Mouse (Mus musculus) intestine, embryonic 14.5 days (tissue): ENCODE results near the gene Sik1. TPM values are rescaled to one million over a fixed set of nuclear protein-coding genes. Genes with fewer than 3 reads are reported as not detected.

ENCODE experiments used
- ATAC-seq: fragments of 200-750 bp; cut with Nextera tagmentation; replicated peaks from 2 replicates; pipeline ENCODE4 v1.8.0; 2017; ENCODE audit warnings: low read depth, moderate number of reproducible peaks, moderate TSS enrichment, moderate library complexity; ENCODE audit not compliant: low FRiP score, low TSS enrichment
- DNase-seq: peaks from one replicate; pipeline ENCODE4 v3.0.0-alpha.2; 2018; ENCODE audit warnings: low spot score
- H3K27ac ChIP-seq: fragments of 300-500 bp; sonication (generic); 2 replicates; pipeline ENCODE4 v1.5.1; 2014; ENCODE audit warnings: low read depth, mild to moderate bottlenecking, control low read depth
- H3K27me3 ChIP-seq: fragments of 300-500 bp; sonication (generic); replicated peaks from 2 replicates; pipeline ENCODE4 v1.6.1; 2014; ENCODE audit warnings: low read length, control low read depth; ENCODE audit not compliant: control insufficient read depth, insufficient read depth
- H3K36me3 ChIP-seq: fragments of 300-500 bp; sonication (generic); 2 replicates; pipeline ENCODE4 v1.6.1; 2014; ENCODE audit warnings: low read length, control low read depth; ENCODE audit not compliant: control insufficient read depth, insufficient read depth
- H3K4me1 ChIP-seq: fragments of 300-500 bp; sonication (generic); replicated peaks from 2 replicates; pipeline ENCODE4 v1.6.1; 2014; ENCODE audit warnings: low read length, control low read depth, mixed read lengths; ENCODE audit not compliant: control insufficient read depth, insufficient read depth
- H3K4me2 ChIP-seq: fragments of 300-500 bp; sonication (generic); 2 replicates; pipeline ENCODE4 v1.6.1; 2014; ENCODE audit warnings: low read length
- H3K4me3 ChIP-seq: fragments of 300-500 bp; sonication (generic); 2 replicates; pipeline ENCODE4 v1.5.1; 2014; ENCODE audit warnings: low read depth, low read length, control low read depth, mixed read lengths
- H3K9ac ChIP-seq: fragments of 300-500 bp; sonication (generic); 2 replicates; pipeline ENCODE4 v1.6.1; 2014; ENCODE audit warnings: mild to moderate bottlenecking, low read length
- H3K9me3 ChIP-seq: fragments of 300-500 bp; sonication (generic); 2 replicates; pipeline ENCODE4 v1.6.1; 2016; ENCODE audit warnings: low read length, control low read depth; ENCODE audit not compliant: control insufficient read depth
- whole genome bisulfite sequencing: fragments of 180-500 bp; shearing (Covaris S2); extraction: QIAGEN DNeasy Blood & Tissue Kit; methylation state at CpG from one replicate; pipeline ENCODE4 v1.1.7; 2014; 5-methylcytosine and 5-hydroxymethylcytosine counted together
- polyA plus RNA-seq: library from polyadenylated mRNA; unstranded; fragments of >200 nt; fragmentation: Nextera tagmentation; extraction: Ambion mirVana; gene quantifications from 2 replicates; pipeline ENCODE4 v1.2.1, GENCODE M21; 2014

Sik1 gene
- polyA plus RNA-seq, 1 experiment from 2014 or later, result 9.2 TPM

- WGBS, result under 1% methylated on average over 72 of the region's 73 CpGs
- Histone ChIP-seq H3K9ac (peak overlapping the region; percentile 93), H3K27me3 (no peaks in the 10 kb centered on the region), H3K27ac (peak overlapping the region; percentile 65), H3K9me3 (no peaks in the 10 kb centered on the region), H3K36me3 (peaks cover 12% of the 10 kb centered on the region), H3K4me2 (peak overlapping the region; percentile 89), H3K4me1 (peaks cover 37% of the 10 kb centered on the region), H3K4me3 (peak overlapping the region; percentile 87)
- peak; percentile 77 for DNase-seq
- ATAC-seq, result peak; percentile 66
Observed at GRCm38 (mm10) chr17:31854770-31855596, 621 bp downstream of the Sik1 start.

GRCm38 (mm10) chr17:31853448-31854188 is 2.0 kb downstream of the Sik1 start:
- WGBS, result 50% methylated on average over 17 of the region's 17 CpGs
- DNase-seq, result no peak
- Histone ChIP-seq H3K9me3 (no peaks in the 10 kb centered on the region), H3K4me3 (peak overlapping the region; percentile 87), H3K9ac (no peak overlapping the region), H3K4me2 (peak overlapping the region; percentile 89), H3K27ac (peak overlapping the region; percentile 9; the same call in 1 of the 2 replicates), H3K27me3 (no peaks in the 10 kb centered on the region), H3K36me3 (peaks cover 26% of the 10 kb centered on the region), H3K4me1 (peaks cover 37% of the 10 kb centered on the region)
- ATAC-seq, result no peak

GRCm38 (mm10) chr17:31852782-31853447 is 2.7 kb downstream of the Sik1 start:
- Histone ChIP-seq H3K9me3 (no peaks in the 10 kb centered on the region), H3K4me2 (peak overlapping the region; percentile 89), H3K36me3 (peaks cover 33% of the 10 kb centered on the region), H3K9ac (no peak overlapping the region), H3K4me3 (peak overlapping the region; percentile 87; the same call in 1 of the 2 replicates), H3K27ac (peak overlapping the region; percentile 9; the same call in 1 of the 2 replicates), H3K4me1 (peaks cover 37% of the 10 kb centered on the region), H3K27me3 (no peaks in the 10 kb centered on the region)
- WGBS, result 63% methylated on average over 12 of the region's 12 CpGs
- DNase-seq (no peak), ATAC-seq (no peak)

GRCm38 (mm10) chr17:31851816-31852476 is 3.7 kb downstream of the Sik1 start:
- no peak overlapping the region for H3K9ac ChIP-seq
- no peak overlapping the region for H3K4me3 ChIP-seq
- DNase-seq (no peak), ATAC-seq (no peak)
- 81% methylated on average over 6 of the region's 6 CpGs for WGBS
- H3K27ac ChIP-seq, result no peak overlapping the region
- peaks cover 43% of the 10 kb centered on the region for H3K36me3 ChIP-seq
- no peaks in the 10 kb centered on the region for H3K9me3 ChIP-seq
- H3K4me2 ChIP-seq, result no peak overlapping the region; the same call in 1 of the 2 replicates
- H3K4me1 ChIP-seq, result peaks cover 32% of the 10 kb centered on the region
- no peaks in the 10 kb centered on the region for H3K27me3 ChIP-seq

GRCm38 (mm10) chr17:31850457-31850980 is 5.1 kb downstream of the Sik1 start:
- DNase-seq (no peak), ATAC-seq (no peak)
- H3K36me3 ChIP-seq, result peaks cover 57% of the 10 kb centered on the region
- WGBS, result 90% methylated on average over 17 of the region's 17 CpGs
- no peak overlapping the region for H3K9ac ChIP-seq
- H3K27ac ChIP-seq, result no peak overlapping the region
- H3K4me3 ChIP-seq, result no peak overlapping the region
- H3K9me3 ChIP-seq, result no peaks in the 10 kb centered on the region
- no peak overlapping the region for H3K4me2 ChIP-seq
- peaks cover 26% of the 10 kb centered on the region for H3K4me1 ChIP-seq
- no peaks in the 10 kb centered on the region for H3K27me3 ChIP-seq

- H3K4me3 ChIP-seq, result no peak overlapping the region
- no peaks in the 10 kb centered on the region for H3K9me3 ChIP-seq
- WGBS, result 90% methylated on average over 13 of the region's 13 CpGs
- H3K4me2 ChIP-seq, result no peak overlapping the region
- peaks cover 78% of the 10 kb centered on the region for H3K36me3 ChIP-seq
- H3K27ac ChIP-seq, result no peak overlapping the region
- DNase-seq (no peak), ATAC-seq (no peak)
- peaks cover 18% of the 10 kb centered on the region for H3K4me1 ChIP-seq
- no peaks in the 10 kb centered on the region for H3K27me3 ChIP-seq
- no peak overlapping the region for H3K9ac ChIP-seq
Observed at GRCm38 (mm10) chr17:31846970-31847369, 8.6 kb downstream of the Sik1 start.

- no peak for ATAC-seq
- WGBS, result 89% methylated on average over 9 of the region's 9 CpGs
Observed at GRCm38 (mm10) chr17:31846352-31846751, 9.3 kb downstream of the Sik1 start.

GRCm38 (mm10) chr17:31843891-31844290 is 11.7 kb downstream of the Sik1 start:
- Histone ChIP-seq H3K9me3 (no peaks in the 10 kb centered on the region), H3K36me3 (peaks cover 55% of the 10 kb centered on the region), H3K4me2 (no peak overlapping the region), H3K27ac (no peak overlapping the region), H3K4me1 (peaks cover 13% of the 10 kb centered on the region; the same call in 1 of the 2 replicates), H3K9ac (no peak overlapping the region), H3K4me3 (no peak overlapping the region), H3K27me3 (no peaks in the 10 kb centered on the region)
- 74% methylated on average over 1 of the region's 1 CpGs for WGBS
- no peak for ATAC-seq
- no peak for DNase-seq

More at GRCm38 (mm10) chr17:31846352-31846751, 9.3 kb downstream of the Sik1 start:
- peaks cover 78% of the 10 kb centered on the region for H3K36me3 ChIP-seq
- no peaks in the 10 kb centered on the region for H3K27me3 ChIP-seq
- peaks cover 13% of the 10 kb centered on the region; the same call in 1 of the 2 replicates for H3K4me1 ChIP-seq
- no peak for DNase-seq
- no peaks in the 10 kb centered on the region for H3K9me3 ChIP-seq
- H3K27ac ChIP-seq, result no peak overlapping the region
- H3K4me2 ChIP-seq, result no peak overlapping the region
- no peak overlapping the region for H3K9ac ChIP-seq
- no peak overlapping the region for H3K4me3 ChIP-seq
